Mouse (Mus musculus) forebrain, embryonic 15.5 days (tissue): Measurements from ENCODE around the gene Gm45716. TPM values are rescaled to one million over a fixed set of nuclear protein-coding genes. Genes with fewer than 3 reads are reported as not detected.

Experiments used
- ATAC-seq: fragments of 200-750 bp; cut with Nextera tagmentation; replicated peaks from 2 replicates; pipeline ENCODE4 v1.8.0; 2017; ENCODE audit warnings: mild to moderate bottlenecking, moderate TSS enrichment, moderate library complexity
- H3K27ac ChIP-seq: fragments of 300-500 bp; sonication (generic); replicated peaks from 2 replicates; pipeline ENCODE4 v1.5.1; 2015; ENCODE audit warnings: mild to moderate bottlenecking, inconsistent platforms
- H3K27me3 ChIP-seq: fragments of 300-500 bp; sonication (generic); 2 replicates; pipeline ENCODE4 v1.6.1; 2015; ENCODE audit warnings: inconsistent platforms
- H3K36me3 ChIP-seq: fragments of 300-500 bp; sonication (generic); 2 replicates; pipeline ENCODE4 v1.6.1; 2015; ENCODE audit warnings: mild to moderate bottlenecking, inconsistent platforms
- H3K4me1 ChIP-seq: fragments of 300-500 bp; sonication (generic); 2 replicates; pipeline ENCODE4 v1.6.1; 2015; ENCODE audit warnings: inconsistent platforms
- H3K4me2 ChIP-seq: fragments of 300-500 bp; sonication (generic); replicated peaks from 2 replicates; pipeline ENCODE4 v1.6.1; 2015; ENCODE audit warnings: mild to moderate bottlenecking, inconsistent platforms
- H3K4me3 ChIP-seq: fragments of 300-500 bp; sonication (generic); 2 replicates; pipeline ENCODE4 v1.5.1; 2015; ENCODE audit warnings: mild to moderate bottlenecking, inconsistent platforms
- H3K9ac ChIP-seq: fragments of 300-500 bp; sonication (generic); replicated peaks from 2 replicates; pipeline ENCODE4 v1.6.1; 2015; ENCODE audit warnings: mild to moderate bottlenecking, inconsistent platforms
- H3K9me3 ChIP-seq: fragments of 300-500 bp; sonication (generic); 2 replicates; pipeline ENCODE4 v1.6.1; 2016; ENCODE audit warnings: inconsistent platforms
- WGBS: fragments of 180-500 bp; shearing (Covaris S2); methylation state at CpG from one replicate; pipeline ENCODE4 v1.1.7; 2015; ENCODE audit warnings: mixed read lengths; 5-methylcytosine and 5-hydroxymethylcytosine counted together
- polyA plus RNA-seq: library from polyadenylated mRNA; unstranded; fragments of >200 nt; fragmentation: Nextera tagmentation; extraction: Ambion mirVana; gene quantifications from 2 replicates; pipeline ENCODE4 v1.2.1, GENCODE M21; 2015

Gene Gm45716
- polyA plus RNA-seq, 1 experiment from 2014 or later: 18.2 TPM

DNA sequence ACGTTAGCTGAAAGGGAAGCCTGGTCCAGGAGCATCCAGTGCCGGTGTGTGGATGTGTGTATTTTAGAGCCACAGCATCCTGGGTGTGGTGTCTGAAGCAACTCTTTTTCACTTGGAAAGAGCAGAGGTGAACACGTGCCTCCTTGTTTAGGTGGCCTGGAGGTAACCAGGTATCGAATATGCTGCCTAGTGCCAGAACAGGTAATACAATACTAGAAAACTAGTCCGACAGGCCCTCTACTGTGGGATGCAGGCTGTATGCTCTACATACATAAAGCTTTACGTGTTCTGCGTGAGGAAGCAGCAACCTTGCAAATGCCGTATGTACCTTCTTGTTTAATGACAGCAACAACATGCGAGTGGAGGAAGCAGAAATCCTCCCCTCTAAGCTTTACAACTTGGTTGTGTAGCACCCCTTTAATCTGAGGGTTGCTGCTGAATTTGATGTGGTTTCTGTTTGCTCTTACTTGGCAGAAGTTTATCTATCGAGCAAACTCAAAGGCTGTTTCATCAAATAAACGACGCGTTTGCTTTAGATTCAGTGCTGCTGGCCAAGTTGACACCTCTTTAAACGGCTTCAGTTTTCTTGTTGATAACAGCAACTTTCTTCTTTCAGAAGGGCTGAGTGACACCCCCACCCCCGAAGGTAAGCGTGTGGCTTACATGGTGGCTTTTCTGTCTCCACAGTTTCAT is 69.5 kb downstream of the Gm45716 start:
- Histone ChIP-seq H3K36me3 (peaks cover 22% of the 10 kb centered on the region), H3K9ac (no peak overlapping the region), H3K9me3 (no peaks in the 10 kb centered on the region), H3K4me2 (no peak overlapping the region), H3K27me3 (no peaks in the 10 kb centered on the region), H3K4me3 (no peak overlapping the region), H3K4me1 (peaks cover 18% of the 10 kb centered on the region), H3K27ac (no peak overlapping the region)
- no peak for ATAC-seq
- 80% methylated on average over 16 of the region's 16 CpGs for WGBS

- Histone ChIP-seq H3K4me1 (peaks cover 10% of the 10 kb centered on the region; the same call in 1 of the 2 replicates), H3K27ac (no peak overlapping the region), H3K36me3 (peaks cover 35% of the 10 kb centered on the region), H3K9me3 (no peaks in the 10 kb centered on the region), H3K27me3 (no peaks in the 10 kb centered on the region), H3K9ac (no peak overlapping the region), H3K4me3 (no peak overlapping the region), H3K4me2 (no peak overlapping the region)
- ATAC-seq: no peak
- 87% methylated on average over 10 of the region's 10 CpGs for WGBS
These were observed 70.9 kb downstream of the Gm45716 start for GRCm38 (mm10) chr11:90258321-90258927.

- Histone ChIP-seq H3K4me2 (no peak overlapping the region), H3K27me3 (no peaks in the 10 kb centered on the region), H3K4me1 (peaks cover 10% of the 10 kb centered on the region; the same call in 1 of the 2 replicates), H3K27ac (no peak overlapping the region), H3K9me3 (no peaks in the 10 kb centered on the region), H3K9ac (no peak overlapping the region), H3K4me3 (no peak overlapping the region), H3K36me3 (peaks cover 39% of the 10 kb centered on the region)
- WGBS: 47% methylated on average over 4 of the region's 4 CpGs
- ATAC-seq: no peak
These were observed 71.6 kb downstream of the Gm45716 start for GRCm38 (mm10) chr11:90259071-90259470.

DNA sequence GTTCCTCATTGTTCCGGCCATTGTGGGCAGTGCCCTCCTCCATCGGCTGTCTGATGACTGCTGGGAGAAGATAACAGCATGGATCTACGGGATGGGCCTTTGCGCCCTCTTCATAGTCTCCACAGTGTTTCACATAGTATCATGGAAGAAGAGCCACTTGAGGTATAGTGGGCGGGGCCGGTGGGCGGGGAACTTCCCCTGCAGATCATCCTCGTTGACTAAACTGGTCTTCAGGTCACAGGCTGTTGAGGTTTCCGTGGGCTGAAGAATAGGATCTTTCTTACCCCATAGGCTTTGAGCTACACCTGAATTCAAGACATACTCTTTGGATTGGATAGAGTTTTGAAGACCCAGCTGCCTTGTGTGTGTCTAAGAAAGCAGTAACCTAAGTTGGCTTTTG is 72.3 kb downstream of the Gm45716 start:
- no peak for ATAC-seq
- WGBS: 88% methylated on average over 9 of the region's 9 CpGs

DNA sequence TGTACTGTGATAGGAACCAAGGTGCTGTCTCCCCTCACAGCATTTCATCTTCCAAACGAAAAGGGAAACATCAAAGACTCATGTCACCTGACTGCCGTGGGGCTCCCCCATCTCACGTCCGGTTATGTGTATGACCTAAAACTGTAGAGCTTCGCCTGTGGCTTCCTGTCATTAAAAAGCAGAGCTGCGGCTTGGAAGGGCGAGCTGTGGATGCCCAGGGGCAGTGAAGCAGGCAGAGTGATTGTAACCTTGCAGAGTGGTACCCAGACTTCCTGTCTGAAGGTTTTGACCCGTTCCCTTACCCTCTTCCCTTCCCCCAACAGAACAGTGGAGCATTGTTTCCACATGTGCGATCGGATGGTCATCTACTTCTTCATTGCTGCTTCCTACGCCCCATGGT is 76.7 kb downstream of the Gm45716 start:
- no peak overlapping the region for H3K4me2 ChIP-seq
- WGBS: 90% methylated on average over 11 of the region's 11 CpGs
- H3K9ac ChIP-seq: no peak overlapping the region
- no peak for ATAC-seq
- H3K9me3 ChIP-seq: no peaks in the 10 kb centered on the region
- peaks cover 9% of the 10 kb centered on the region for H3K4me1 ChIP-seq
- peaks cover 44% of the 10 kb centered on the region for H3K36me3 ChIP-seq
- no peaks in the 10 kb centered on the region for H3K27me3 ChIP-seq
- H3K27ac ChIP-seq: no peak overlapping the region
- no peak overlapping the region for H3K4me3 ChIP-seq

More for the DNA sequence above, 72.3 kb downstream of the Gm45716 start:
- H3K36me3 ChIP-seq: peaks cover 39% of the 10 kb centered on the region
- H3K27me3 ChIP-seq: no peaks in the 10 kb centered on the region
- H3K4me1 ChIP-seq: peaks cover 10% of the 10 kb centered on the region; the same call in 1 of the 2 replicates
- no peak overlapping the region for H3K9ac ChIP-seq
- H3K4me2 ChIP-seq: no peak overlapping the region
- H3K9me3 ChIP-seq: no peaks in the 10 kb centered on the region
- H3K4me3 ChIP-seq: no peak overlapping the region
- no peak overlapping the region for H3K27ac ChIP-seq

- H3K4me3 ChIP-seq: no peak overlapping the region
- no peaks in the 10 kb centered on the region for H3K27me3 ChIP-seq
- H3K4me2 ChIP-seq: no peak overlapping the region
- 88% methylated on average over 7 of the region's 7 CpGs for WGBS
- peaks cover 8% of the 10 kb centered on the region for H3K4me1 ChIP-seq
- H3K36me3 ChIP-seq: peaks cover 35% of the 10 kb centered on the region
- no peak overlapping the region for H3K9ac ChIP-seq
- H3K27ac ChIP-seq: no peak overlapping the region
- ATAC-seq: no peak
- H3K9me3 ChIP-seq: no peaks in the 10 kb centered on the region
These were observed 78.1 kb downstream of the Gm45716 start for GRCm38 (mm10) chr11:90265581-90265980.

- no peak for ATAC-seq
- Histone ChIP-seq H3K27me3 (no peaks in the 10 kb centered on the region), H3K9ac (no peak overlapping the region), H3K4me3 (no peak overlapping the region), H3K4me2 (no peak overlapping the region), H3K9me3 (no peaks in the 10 kb centered on the region), H3K4me1 (peaks cover 8% of the 10 kb centered on the region), H3K27ac (no peak overlapping the region), H3K36me3 (peaks cover 16% of the 10 kb centered on the region)
- 66% methylated on average over 5 of the region's 5 CpGs for WGBS
These were observed 81.5 kb downstream of the Gm45716 start for GRCm38 (mm10) chr11:90268934-90269333.

GRCm38 (mm10) chr11:90269398-90270123 is 82.1 kb downstream of the Gm45716 start:
- Histone ChIP-seq H3K4me2 (0 out of 2 replicates have a peak overlapping the region, but pooled peaks have one; percentile 8), H3K9me3 (no peaks in the 10 kb centered on the region), H3K27ac (no peak overlapping the region), H3K9ac (no peak overlapping the region), H3K4me1 (peaks cover 8% of the 10 kb centered on the region), H3K36me3 (peaks cover 16% of the 10 kb centered on the region), H3K27me3 (no peaks in the 10 kb centered on the region), H3K4me3 (no peak overlapping the region)
- ATAC-seq: peak; percentile 43; the same call in 1 of the 2 replicates
- WGBS: 21% methylated on average over 18 of the region's 18 CpGs

DNA sequence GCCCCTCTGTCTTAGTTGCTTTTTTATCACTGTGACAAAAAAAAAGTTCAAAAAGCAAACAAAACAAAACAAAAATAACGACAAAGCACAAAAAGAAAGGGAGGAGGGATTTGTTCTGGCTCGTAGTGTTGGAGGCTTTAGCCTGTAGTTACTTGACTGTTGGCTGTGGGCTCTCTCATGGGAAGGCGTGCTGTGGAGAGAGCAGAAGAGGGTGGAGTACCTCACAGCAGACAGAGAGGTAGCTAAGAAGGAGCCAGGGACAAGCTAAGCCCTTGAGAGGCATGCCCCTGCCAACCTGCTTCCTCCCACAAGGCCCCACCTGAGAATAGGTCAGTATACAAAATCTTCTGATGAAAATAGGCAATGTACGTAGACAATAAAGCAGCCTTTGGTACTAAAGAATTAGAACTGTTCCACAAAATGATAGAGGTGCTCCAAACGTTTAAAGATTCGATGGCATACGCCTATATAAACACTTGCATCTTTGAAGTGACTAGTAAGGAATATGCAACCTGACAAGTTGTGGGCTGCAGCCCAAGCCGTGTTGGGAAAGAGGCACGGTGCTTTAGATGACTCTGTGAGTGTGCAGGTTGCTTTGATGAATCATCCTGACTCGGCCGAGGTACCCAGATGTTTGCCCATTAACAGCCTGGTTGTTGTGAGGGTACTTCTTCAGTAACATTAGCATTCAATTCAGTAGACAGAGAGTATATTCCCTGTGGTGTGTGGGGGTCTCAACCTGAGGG is 82.8 kb downstream of the Gm45716 start:
- Histone ChIP-seq H3K4me1 (peaks cover 8% of the 10 kb centered on the region), H3K27me3 (no peaks in the 10 kb centered on the region), H3K9me3 (no peaks in the 10 kb centered on the region), H3K36me3 (peaks cover 16% of the 10 kb centered on the region), H3K9ac (no peak overlapping the region), H3K4me2 (no peak overlapping the region), H3K27ac (no peak overlapping the region), H3K4me3 (no peak overlapping the region)
- no peak for ATAC-seq
- WGBS: 85% methylated on average over 11 of the region's 11 CpGs

DNA sequence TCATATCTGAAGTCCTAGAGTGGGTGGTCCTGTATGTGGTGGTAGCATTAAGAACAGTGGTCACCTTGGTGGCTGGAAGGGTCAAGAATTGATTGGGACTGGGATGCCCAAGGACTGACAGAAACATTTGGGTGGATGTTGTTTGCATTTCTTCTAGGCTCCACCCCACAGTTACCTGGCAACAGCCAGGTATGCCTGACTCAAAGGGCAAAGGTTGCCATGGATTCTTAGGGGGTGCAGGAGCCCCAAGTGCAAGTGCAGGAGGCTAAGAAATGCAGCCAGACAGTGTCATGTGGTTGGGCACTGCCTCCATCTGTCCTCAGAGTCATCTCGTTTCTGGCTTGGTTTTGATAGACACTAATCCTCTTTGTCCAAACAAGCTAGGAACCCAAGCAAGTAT is 86.7 kb downstream of the Gm45716 start:
- no peaks in the 10 kb centered on the region for H3K9me3 ChIP-seq
- peaks cover 17% of the 10 kb centered on the region for H3K36me3 ChIP-seq
- 23% methylated on average over 1 of the region's 1 CpGs for WGBS
- H3K4me1 ChIP-seq: peaks cover 4% of the 10 kb centered on the region
- H3K4me2 ChIP-seq: no peak overlapping the region
- H3K9ac ChIP-seq: no peak overlapping the region
- no peak overlapping the region for H3K4me3 ChIP-seq
- no peak for ATAC-seq
- no peak overlapping the region for H3K27ac ChIP-seq
- no peaks in the 10 kb centered on the region for H3K27me3 ChIP-seq

DNA sequence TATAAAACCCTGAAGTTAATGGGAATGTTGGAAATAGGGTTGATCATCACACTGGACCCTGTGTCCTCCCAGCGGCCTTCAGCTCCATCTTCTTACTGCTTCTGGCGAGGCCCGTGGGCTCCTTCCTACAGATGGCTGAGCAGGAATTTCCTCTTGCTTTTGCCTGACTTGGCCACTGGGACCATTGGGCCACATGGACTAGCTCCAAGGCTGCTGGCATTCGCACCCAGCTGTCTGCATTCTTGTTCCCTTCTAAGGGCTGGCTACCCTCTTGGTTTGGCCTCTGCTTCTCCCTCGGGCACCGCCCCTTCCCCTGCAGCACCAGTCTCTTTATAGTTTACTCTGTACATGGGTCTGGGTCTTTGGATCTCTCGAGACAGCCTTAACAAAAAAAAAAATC is 88.2 kb downstream of the Gm45716 start:
- H3K9me3 ChIP-seq: no peaks in the 10 kb centered on the region
- no peak overlapping the region for H3K4me2 ChIP-seq
- no peak for ATAC-seq
- H3K36me3 ChIP-seq: peaks cover 17% of the 10 kb centered on the region
- WGBS: 85% methylated on average over 7 of the region's 7 CpGs
- H3K4me1 ChIP-seq: no peaks in the 10 kb centered on the region
- H3K4me3 ChIP-seq: no peak overlapping the region
- H3K27me3 ChIP-seq: no peaks in the 10 kb centered on the region
- H3K27ac ChIP-seq: no peak overlapping the region
- H3K9ac ChIP-seq: no peak overlapping the region

DNA sequence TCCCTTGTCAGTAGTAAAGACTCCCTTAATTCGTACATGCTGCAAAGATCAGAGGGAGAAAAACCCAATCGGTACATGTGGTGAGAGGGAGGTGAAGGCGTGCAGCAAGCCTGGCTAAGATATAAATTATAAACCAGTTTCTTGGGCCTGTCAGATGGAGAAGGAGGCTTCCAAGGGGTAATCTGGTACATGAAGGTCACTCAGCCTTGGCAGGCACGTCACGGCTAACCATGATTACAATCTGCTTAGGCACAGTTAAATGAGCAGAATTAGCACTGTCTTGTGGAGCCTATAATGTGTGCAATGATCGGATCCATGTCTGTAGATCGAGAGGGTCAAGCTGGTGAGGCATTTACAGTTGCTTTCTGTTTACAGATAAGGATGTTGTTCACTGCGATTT is 88.7 kb downstream of the Gm45716 start:
- Histone ChIP-seq H3K9ac (no peak overlapping the region), H3K27me3 (no peaks in the 10 kb centered on the region), H3K4me1 (no peaks in the 10 kb centered on the region), H3K36me3 (peaks cover 17% of the 10 kb centered on the region), H3K9me3 (no peaks in the 10 kb centered on the region), H3K4me2 (no peak overlapping the region), H3K27ac (no peak overlapping the region), H3K4me3 (no peak overlapping the region)
- WGBS: 90% methylated on average over 8 of the region's 8 CpGs
- no peak for ATAC-seq
